Mouse (Mus musculus): ENCODE data around the gene Tspan9.

Gene Tspan9

GRCm38 (mm10) chr6:128070921-128071558 lies 72.4 kb downstream of the Tspan9 start:
- DNase-seq: no peak

- DNase-seq: no peak
Measured at GRCm38 (mm10) chr6:128070072-128070872, 73.1 kb downstream of the Tspan9 start.

DNA sequence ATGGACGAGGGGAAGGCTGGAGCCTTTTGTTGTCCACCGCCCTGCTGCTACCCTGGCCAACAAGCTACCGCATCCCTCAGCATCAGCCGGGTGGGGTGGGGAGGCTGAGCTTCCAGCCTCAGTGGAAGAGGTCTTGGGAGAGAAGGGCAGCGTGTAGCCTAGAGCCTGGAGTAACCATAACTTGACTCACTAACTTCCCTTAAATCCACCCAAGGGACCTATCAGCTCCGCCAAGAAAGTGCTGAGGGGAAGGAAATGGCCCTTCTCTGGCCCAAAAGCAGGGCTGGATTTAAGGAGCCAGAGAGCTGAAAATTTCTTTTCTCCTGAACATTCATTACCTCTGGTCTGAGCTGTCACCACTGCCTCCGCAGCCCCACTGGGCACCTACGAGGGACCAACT lies 75.2 kb downstream of the Tspan9 start:
- no peak for DNase-seq

DNA sequence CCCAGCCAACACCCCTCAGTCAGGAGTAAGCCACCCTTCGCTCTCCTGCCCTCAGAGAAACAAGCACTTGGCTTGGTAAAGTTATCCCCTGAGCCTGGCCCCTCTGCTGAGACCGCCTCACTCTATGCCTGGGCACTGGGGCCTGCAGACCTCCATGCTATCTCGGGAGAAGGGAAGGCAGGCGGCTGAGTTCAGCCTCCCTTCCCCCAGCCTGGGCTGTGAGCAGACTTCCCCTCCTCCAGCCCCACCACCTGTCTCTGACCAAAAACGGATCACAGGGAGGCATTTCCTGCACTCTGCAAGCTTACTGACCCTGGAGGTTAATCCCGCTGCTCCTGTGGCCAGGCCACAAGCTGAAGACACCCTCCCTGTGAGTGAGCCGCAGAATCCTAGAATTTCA lies 77.4 kb downstream of the Tspan9 start:
- DNase-seq: no peak

DNA sequence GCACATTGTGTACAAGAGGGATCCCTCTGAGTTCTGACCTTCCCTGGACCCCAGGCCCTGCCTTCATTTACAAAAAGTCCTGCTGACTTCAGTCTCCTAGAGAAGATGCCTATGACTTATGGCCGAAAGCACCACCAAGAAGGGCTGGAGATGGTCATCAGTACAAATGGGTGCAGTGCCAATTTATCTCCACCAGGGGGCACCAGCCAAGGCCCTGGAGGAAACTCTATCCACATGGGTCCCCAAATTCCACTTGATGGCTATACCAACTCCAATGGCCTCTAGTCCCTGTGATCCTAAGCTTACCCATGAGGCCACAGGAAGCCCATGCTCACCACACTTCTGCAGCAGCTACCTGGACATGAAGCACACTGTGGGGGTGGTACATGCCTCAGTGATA lies 79.9 kb downstream of the Tspan9 start:
- peak; percentile 75 for DNase-seq

- no peak for DNase-seq
Measured at GRCm38 (mm10) chr6:128062784-128063183, 80.6 kb downstream of the Tspan9 start.

DNA sequence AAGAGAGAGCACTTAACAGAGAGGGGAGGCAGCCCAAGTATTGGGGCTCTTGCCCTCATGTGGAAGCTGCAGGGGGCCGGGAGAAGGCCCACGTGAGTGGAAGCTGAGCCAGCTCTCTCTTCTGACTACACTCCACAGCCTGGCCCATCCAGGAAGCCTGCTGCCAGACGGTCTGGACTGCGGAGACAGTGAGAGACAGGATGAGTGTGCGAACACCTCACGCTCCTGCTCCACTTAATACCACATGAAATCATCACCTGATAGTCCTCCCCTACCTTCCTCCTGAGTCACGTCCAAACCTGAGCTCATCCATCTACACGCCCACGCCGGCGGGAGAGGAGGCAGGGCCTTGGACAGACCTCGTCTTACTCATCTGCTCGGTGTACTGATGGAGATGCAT lies 81.2 kb downstream of the Tspan9 start:
- no peak for DNase-seq

DNA sequence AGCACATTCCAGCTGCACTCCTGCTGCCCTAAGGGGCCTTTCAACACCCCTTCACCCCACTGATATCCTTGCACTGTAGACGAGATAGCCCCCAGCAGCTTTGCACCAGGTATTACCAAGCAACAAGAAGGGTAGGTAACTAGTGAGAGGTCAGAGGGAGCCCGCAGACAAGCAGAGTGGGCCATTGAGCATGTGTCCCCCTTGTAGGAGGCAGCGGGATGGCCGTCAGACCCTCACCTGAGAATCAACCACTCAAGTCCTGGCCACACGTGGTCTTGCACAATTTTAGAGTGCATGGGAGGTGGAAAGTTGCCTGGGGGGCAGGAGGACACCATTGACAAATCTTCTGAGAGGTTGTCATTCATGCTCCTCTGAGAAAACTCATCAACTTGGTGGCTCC lies 82.1 kb downstream of the Tspan9 start:
- no peak for DNase-seq

DNA sequence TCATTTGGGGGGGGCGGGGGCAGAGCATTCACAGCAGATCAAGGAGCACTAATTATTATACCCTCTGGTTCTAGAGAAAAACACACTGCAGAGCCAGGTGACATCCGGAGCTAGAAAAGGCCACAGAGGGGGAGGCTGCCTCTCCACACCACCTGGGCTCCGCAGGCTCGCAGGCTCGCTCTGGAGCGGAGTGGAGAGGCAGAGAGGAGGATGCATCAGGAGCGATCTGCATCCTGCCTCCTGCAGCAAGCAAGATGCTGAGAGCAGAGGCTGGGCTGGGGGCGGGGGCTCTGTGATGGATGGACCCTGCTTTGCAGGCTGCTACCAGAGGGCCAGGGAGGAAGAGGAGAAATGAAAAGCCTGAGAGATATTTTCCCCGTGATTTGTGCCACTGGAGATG lies 84.8 kb downstream of the Tspan9 start:
- DNase-seq: no peak

DNA sequence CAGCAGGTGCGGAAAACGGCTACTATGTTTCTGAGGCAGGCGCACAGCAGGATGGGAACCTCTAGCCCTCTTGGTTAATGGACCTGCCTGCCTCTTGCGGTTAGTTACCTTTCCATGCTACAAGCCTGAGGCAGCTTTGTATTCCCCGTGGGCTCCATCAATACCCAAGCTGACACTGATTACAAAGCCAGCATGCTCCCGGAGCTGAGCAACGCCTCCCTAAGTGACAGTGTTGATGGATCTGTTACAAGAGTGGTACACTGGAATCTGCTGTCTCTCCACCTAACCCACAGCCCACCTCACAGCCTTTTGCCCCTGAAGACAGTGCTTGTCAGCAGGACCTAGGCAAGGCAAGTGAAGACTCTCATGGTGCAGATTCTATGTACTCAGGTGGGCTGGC lies 85.2 kb downstream of the Tspan9 start:
- no peak for DNase-seq

- DNase-seq: no peak
Measured at GRCm38 (mm10) chr6:128053000-128053732, 90.2 kb downstream of the Tspan9 start.

- no peak for DNase-seq
Measured at GRCm38 (mm10) chr6:128047671-128048070, 95.7 kb downstream of the Tspan9 start.

DNA sequence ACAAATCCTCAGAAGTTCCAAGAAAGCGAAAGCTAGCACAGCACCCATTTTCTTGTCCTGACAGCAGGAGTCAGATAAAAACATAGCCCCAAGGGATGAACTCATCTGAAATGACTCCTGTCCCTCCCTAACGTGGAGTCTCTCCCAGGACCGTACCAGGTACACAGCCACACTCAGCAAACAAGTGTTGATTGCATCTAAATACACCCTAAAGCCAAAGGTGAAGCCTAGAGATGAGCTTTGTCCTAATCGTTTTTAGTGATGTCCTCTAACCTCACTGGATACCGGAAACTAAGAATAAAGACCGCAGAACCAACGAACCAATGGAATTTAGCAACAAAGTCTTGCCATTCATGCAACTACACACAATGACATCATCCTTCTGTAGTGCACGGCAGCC lies 96.2 kb downstream of the Tspan9 start:
- no peak for DNase-seq

- DNase-seq: no peak
Measured at GRCm38 (mm10) chr6:128046799-128047198, 96.6 kb downstream of the Tspan9 start.

GRCm38 (mm10) chr6:128044691-128045090 lies 98.7 kb downstream of the Tspan9 start:
- no peak for DNase-seq

- no peak for DNase-seq
Measured at GRCm38 (mm10) chr6:128043486-128043885, 99.9 kb downstream of the Tspan9 start.

DNA sequence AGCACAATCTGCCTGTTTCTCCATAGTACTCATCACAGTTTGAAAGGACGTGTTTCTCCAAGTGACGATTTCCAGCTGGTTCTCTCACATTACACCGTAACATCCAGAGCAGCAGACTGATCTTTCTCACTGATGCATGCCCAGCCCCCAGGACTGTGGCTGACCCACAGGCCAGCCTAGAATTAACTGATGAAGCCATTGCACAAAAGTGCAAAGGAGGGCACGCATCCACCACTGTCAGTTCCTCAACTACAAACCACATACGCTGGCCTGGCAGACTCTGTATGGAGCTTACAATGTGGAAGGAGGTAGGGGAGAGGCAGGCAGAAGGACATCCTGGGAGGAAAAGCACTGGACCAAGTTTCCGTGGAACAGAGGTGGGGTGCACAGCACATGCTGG lies 101.6 kb downstream of the Tspan9 start:
- DNase-seq: no peak

- DNase-seq: no peak
Measured at GRCm38 (mm10) chr6:128039077-128039766, 104.2 kb downstream of the Tspan9 start.

DNA sequence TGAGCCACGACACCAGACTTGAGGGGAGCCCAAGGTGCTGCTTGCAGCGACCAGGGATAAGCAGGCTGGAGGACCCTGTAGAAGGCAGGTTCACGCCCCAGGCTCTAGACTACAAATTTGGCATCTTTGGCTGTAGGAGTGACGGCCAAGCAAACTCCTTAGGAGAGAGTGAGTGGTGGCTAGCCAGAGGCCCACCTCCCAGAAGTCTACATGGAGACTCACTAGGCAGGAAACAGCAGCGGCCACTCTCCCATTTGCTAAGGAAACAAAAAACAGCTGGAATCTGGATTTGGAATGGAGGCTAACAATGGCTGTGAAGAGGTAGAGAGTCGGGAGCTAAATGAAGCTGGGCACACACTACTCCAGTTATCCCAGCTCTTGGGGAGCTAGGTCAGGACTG lies 104.8 kb downstream of the Tspan9 start:
- no peak for DNase-seq

GRCm38 (mm10) chr6:128036597-128036996 lies 106.8 kb downstream of the Tspan9 start:
- no peak for DNase-seq

DNA sequence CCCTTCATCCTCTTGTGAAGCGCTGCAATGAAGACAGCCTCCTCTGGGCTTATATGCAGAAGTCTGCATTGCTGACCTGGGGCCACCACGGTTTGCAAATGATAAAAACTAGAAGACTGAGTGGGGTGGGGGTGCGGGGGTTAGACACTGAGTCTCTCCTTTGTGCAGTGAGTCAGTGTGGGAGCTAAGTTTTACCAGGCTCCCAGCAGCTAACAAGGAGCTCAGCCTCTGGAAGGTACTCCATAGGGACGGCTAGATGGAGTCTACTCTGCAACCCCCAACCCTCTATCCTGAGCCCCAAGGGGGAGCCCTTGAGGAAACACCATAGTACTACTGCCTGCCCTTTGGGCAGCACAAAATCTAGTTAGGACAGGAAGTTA lies 107.5 kb downstream of the Tspan9 start:
- DNase-seq: no peak

DNA sequence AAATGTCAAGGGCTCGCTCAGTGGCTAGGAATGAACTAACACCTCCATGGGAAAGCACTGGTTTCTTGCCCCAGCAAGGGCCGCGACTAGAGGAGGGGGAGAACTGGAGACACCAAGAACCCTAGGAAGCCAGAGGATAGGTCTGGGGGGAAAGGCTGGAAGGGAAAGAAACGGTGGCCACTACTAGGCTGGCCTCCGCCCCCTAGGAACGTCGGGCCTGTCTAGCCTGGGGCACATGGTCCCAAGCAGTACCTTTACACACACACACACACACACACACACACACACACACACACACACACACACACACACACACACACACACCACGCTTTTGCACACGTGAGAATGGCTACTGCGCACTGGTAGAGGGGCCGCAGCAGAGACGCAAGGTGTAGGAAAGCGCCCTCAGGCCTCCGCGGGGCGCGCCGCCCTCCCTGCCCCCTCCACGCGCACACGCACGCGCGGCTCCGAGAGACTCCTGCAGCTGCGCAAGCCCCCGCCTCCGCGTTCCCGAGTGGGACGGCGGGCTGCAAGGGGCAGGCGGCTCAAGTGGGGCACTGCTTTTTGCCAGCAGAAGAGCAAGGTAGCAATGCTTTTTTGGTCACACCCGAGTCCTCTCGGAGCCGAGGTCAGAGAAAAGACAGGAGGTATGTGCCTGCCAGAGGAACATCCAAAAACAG lies 108.0 kb downstream of the Tspan9 start:
- no peak for DNase-seq
